Mouse (Mus musculus) liver, postnatal 0 days (tissue): ENCODE results near the gene Olfr1280.

Experiments
- CTCF ChIP-seq: sonication (generic); IDR thresholded peaks from 2 replicates; pipeline ENCODE4 v1.5.1; 2016; ENCODE audit warnings: antibody characterized with exemption, low read depth
- EP300 ChIP-seq: IDR thresholded peaks from 2 replicates; pipeline ENCODE4 v1.6.1; 2016; ENCODE audit warnings: antibody characterized with exemption, low read depth, mild to moderate bottlenecking

DNA sequence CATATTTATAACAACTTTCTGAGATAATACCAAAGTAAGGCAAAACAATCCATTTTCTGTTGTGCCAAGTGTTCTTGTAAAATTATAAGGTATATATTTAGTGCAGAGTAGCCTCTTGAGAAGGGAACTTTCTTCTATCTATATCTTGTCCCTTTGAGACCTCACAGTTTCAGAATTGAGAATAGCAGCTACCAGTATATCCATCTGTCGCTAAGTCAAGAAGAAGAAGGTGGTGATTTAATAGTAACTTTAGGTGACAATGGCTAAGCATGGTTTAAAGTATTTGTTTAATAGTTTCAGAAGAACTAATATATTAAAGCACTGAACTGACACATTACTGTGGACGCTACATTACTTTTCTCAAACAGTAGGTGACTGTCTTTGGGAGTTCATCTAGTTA is 39.8 kb upstream of the Olfr1280 start, which contains the start of gene Olfr1277:
- no peak for TF ChIP-seq CTCF
- no peak for TF ChIP-seq EP300
